ENCODE assay signal across 8 mouse cellular contexts in genomic region chr13:46669048-46669619, GRCm38 (mm10). TPM values are rescaled to one million over a fixed set of nuclear protein-coding genes. Genes with fewer than 3 reads are reported as not detected.
DNase-seq lines count a peak whose midpoint lies in the region; ATAC-seq and TF ChIP-seq lines count a peak whose summit lies in the region.

Fam8a1 (plus strand) TSS chr13:46669522.

- H3K9ac ChIP-seq in ES-Bruce4 (ENCODE audit: low read depth, poor library complexity, severe bottlenecking), result peak within 1 kb of the TSS; percentile 98
- H3K9ac ChIP-seq in forebrain, embryonic 14.5 days (ENCODE audit: low read length), result peak within 1 kb of the TSS; percentile 92
- peak within 1 kb of the TSS; percentile 82 for H3K9ac ChIP-seq in neural tube, embryonic 15.5 days (replicated peaks)

- ATAC-seq in cerebellum, adult (ENCODE audit: insufficient number of reproducible peaks, low FRiP score, low TSS enrichment), result peak; percentile 93
- ATAC-seq in forebrain, embryonic 14.5 days, result peak; percentile 97
- peak; percentile 97 for ATAC-seq in neural tube, embryonic 15.5 days (ENCODE audit: low FRiP score)

- H3K9me3 ChIP-seq in ES-Bruce4 (replicated peaks; ENCODE audit: control insufficient read depth, insufficient read depth, low read length, poor library complexity, severe bottlenecking), result no peaks in the 10 kb centered on the region
- no peaks in the 10 kb centered on the region for H3K9me3 ChIP-seq in forebrain, embryonic 14.5 days (replicated peaks; ENCODE audit: control insufficient read depth, low read length)
- no peaks in the 10 kb centered on the region for H3K9me3 ChIP-seq in neural tube, embryonic 15.5 days (replicated peaks)

- WGBS in forebrain, embryonic 14.5 days, result 1% methylated on average over 45 of the region's 46 CpGs
- WGBS in neural tube, embryonic 15.5 days, result under 1% methylated on average over 45 of the region's 46 CpGs

- no peaks in the 10 kb centered on the region for H3K4me1 ChIP-seq in ES-Bruce4 (ENCODE audit: control insufficient read depth, insufficient read depth, low read length)
- peaks cover 12% of the 10 kb centered on the region; the same call in 1 of the 2 replicates for H3K4me1 ChIP-seq in forebrain, embryonic 14.5 days (ENCODE audit: control insufficient read depth, insufficient read depth, low read length)
- peaks cover 33% of the 10 kb centered on the region for H3K4me1 ChIP-seq in neural tube, embryonic 15.5 days

- no peak within 1 kb of the TSS for H3K27ac ChIP-seq in ES-Bruce4 (ENCODE audit: insufficient read depth, low read length)
- peak within 1 kb of the TSS; percentile 87 for H3K27ac ChIP-seq in forebrain, embryonic 14.5 days (ENCODE audit: low read depth, low read length)
- H3K27ac ChIP-seq in neural tube, embryonic 15.5 days (replicated peaks), result peak within 1 kb of the TSS; percentile 87

- peak within 1 kb of the TSS; percentile 94 for H3K4me3 ChIP-seq in ES-Bruce4 (ENCODE audit: low read depth, low read length)
- peak within 1 kb of the TSS; percentile 89 for H3K4me3 ChIP-seq in forebrain, embryonic 14.5 days (ENCODE audit: low read depth, low read length)
- peak within 1 kb of the TSS; percentile 95 for H3K4me3 ChIP-seq in neural tube, embryonic 15.5 days (replicated peaks)

- no peak for TF ChIP-seq CTCF in ES-Bruce4 (IDR thresholded peaks at IDR 0.05; ENCODE audit: low read depth, low read length)

- H3K4me2 ChIP-seq in forebrain, embryonic 14.5 days (ENCODE audit: low read length), result peak within 1 kb of the TSS; percentile 73
- H3K4me2 ChIP-seq in neural tube, embryonic 15.5 days, result peak within 1 kb of the TSS; percentile 82

- H3K36me3 ChIP-seq in ES-Bruce4 (ENCODE audit: control insufficient read depth, insufficient read depth, low read length, poor library complexity, severe bottlenecking), result peaks cover 19% of the 10 kb centered on the region
- H3K36me3 ChIP-seq in forebrain, embryonic 14.5 days (ENCODE audit: control insufficient read depth, insufficient read depth, low read length), result peaks cover 26% of the 10 kb centered on the region
- peaks cover 20% of the 10 kb centered on the region for H3K36me3 ChIP-seq in neural tube, embryonic 15.5 days

- intact Hi-C loops in heart, postnatal 14 days (cut with DNase I), result no loop called here

- H3K27me3 ChIP-seq in ES-Bruce4 (ENCODE audit: control insufficient read depth, insufficient read depth, low read length, poor library complexity, severe bottlenecking), result no peaks in the 10 kb centered on the region
- no peaks in the 10 kb centered on the region for H3K27me3 ChIP-seq in forebrain, embryonic 14.5 days (replicated peaks; ENCODE audit: control insufficient read depth, insufficient read depth, low read length)
- peaks cover 6% of the 10 kb centered on the region; the same call in 1 of the 2 replicates for H3K27me3 ChIP-seq in neural tube, embryonic 15.5 days (replicated peaks)

- no peak for TF ChIP-seq POLR2A in ES-Bruce4 (IDR thresholded peaks at IDR 0.05; ENCODE audit: insufficient read depth, low read length)

- TF ChIP-seq EP300 in ES-Bruce4 (IDR thresholded peaks at IDR 0.05; ENCODE audit: insufficient read depth, low read depth, low read length), result 0 out of 2 replicates have a peak, but pooled peaks have one; percentile 22

- DNase-seq in forebrain, embryonic 14.5 days (ENCODE audit: low spot score), result peak; percentile 92
- DNase-seq in heart, postnatal 14 days, result peak; percentile 95
- DNase-seq in layer of hippocampus, adult 11-12 months (ENCODE audit: low spot score), result peak; percentile 93
- DNase-seq in lung, adult 18-20 months, result peak; percentile 88 to 89
- peak; percentile 90 for DNase-seq in testis, postnatal 14 days (ENCODE audit: low spot score)

RNA-seq across cellular contexts. Expression of gene Fam8a1, which starts in this region (rescaled TPM):
- polyA plus RNA-seq in ES-Bruce4 (2011; ENCODE audit: insufficient read depth, insufficient read length, low read depth, missing spikeins), result 43.3 and 48.9 TPM in 2 replicates
- 13.6 and 14.9 TPM in 2 replicates for polyA plus RNA-seq in forebrain, embryonic 14.5 days (2014; fragmentation: Nextera tagmentation; extraction: Ambion mirVana)
- total RNA-seq in heart, postnatal 14 days (2021), result 10 to 100 TPM; 37.3 to 38.5 TPM
- 12.9 and 14.8 TPM in 2 replicates for polyA plus RNA-seq in neural tube, embryonic 15.5 days (2015; fragmentation: Nextera tagmentation; extraction: Ambion mirVana)
